Mouse (Mus musculus): ENCODE data around the gene Map4.

Gene Map4

GRCm38 (mm10) chr9:110019224-110019623 is 88.0 kb downstream of the Map4 start:
- DNase-seq, result no peak

GRCm38 (mm10) chr9:110020405-110020804 is 89.1 kb downstream of the Map4 start:
- no peak for DNase-seq

GRCm38 (mm10) chr9:110021463-110021862 is 90.2 kb downstream of the Map4 start:
- no peak for DNase-seq

GRCm38 (mm10) chr9:110022151-110022550 is 90.9 kb downstream of the Map4 start:
- no peak for DNase-seq

GRCm38 (mm10) chr9:110035091-110035490 is 103.8 kb downstream of the Map4 start:
- DNase-seq, result no peak

- no peak for DNase-seq
These were observed 106.6 kb downstream of the Map4 start for GRCm38 (mm10) chr9:110037895-110038294.

- no peak for DNase-seq
These were observed 107.2 kb downstream of the Map4 start for GRCm38 (mm10) chr9:110038485-110038884.

GRCm38 (mm10) chr9:110044373-110044772 is 113.1 kb downstream of the Map4 start:
- no peak for DNase-seq

GRCm38 (mm10) chr9:110045763-110046377 is 114.6 kb downstream of the Map4 start:
- DNase-seq, result no peak

- DNase-seq, result no peak
These were observed 116.0 kb downstream of the Map4 start for GRCm38 (mm10) chr9:110047260-110047659.

- DNase-seq, result no peak
These were observed 116.6 kb downstream of the Map4 start for GRCm38 (mm10) chr9:110047857-110048256.

GRCm38 (mm10) chr9:110051184-110051583 is 119.9 kb downstream of the Map4 start:
- no peak for DNase-seq

- no peak for DNase-seq
These were observed 120.8 kb downstream of the Map4 start for GRCm38 (mm10) chr9:110051869-110052661.

- DNase-seq, result no peak
These were observed 121.7 kb downstream of the Map4 start for GRCm38 (mm10) chr9:110052951-110053304.

- no peak for DNase-seq
These were observed 122.2 kb downstream of the Map4 start for GRCm38 (mm10) chr9:110053305-110054079.

GRCm38 (mm10) chr9:110054080-110054421 is 122.8 kb downstream of the Map4 start:
- DNase-seq, result no peak

GRCm38 (mm10) chr9:110054781-110055180 is 123.5 kb downstream of the Map4 start:
- no peak for DNase-seq

- no peak for DNase-seq
These were observed 125.9 kb downstream of the Map4 start for GRCm38 (mm10) chr9:110057200-110057599.

- no peak for DNase-seq
These were observed 129.5 kb downstream of the Map4 start for GRCm38 (mm10) chr9:110060761-110061160.

- no peak for DNase-seq
These were observed 131.1 kb downstream of the Map4 start for GRCm38 (mm10) chr9:110062405-110062804.

- DNase-seq, result no peak
These were observed 131.6 kb downstream of the Map4 start for GRCm38 (mm10) chr9:110062861-110063260.

GRCm38 (mm10) chr9:110064641-110065040 is 133.4 kb downstream of the Map4 start:
- no peak for DNase-seq

GRCm38 (mm10) chr9:110068745-110069144 is 137.5 kb downstream of the Map4 start:
- no peak for DNase-seq

GRCm38 (mm10) chr9:110070358-110070757 is 139.1 kb downstream of the Map4 start:
- DNase-seq, result no peak

Measured in B cell, adult 2 months (primary cell).